Mouse (Mus musculus) bone marrow macrophage, adult 2 months (primary cell): ENCODE data around the gene Srp68.

Experiments used
- CTCF ChIP-seq: IDR thresholded peaks from 2 replicates; pipeline ENCODE4 v1.5.1; 2012; ENCODE audit warnings: low read depth, mild to moderate bottlenecking, low read length, moderate library complexity
- POLR2A ChIP-seq: IDR thresholded peaks from 2 replicates; pipeline ENCODE4 v1.6.1; 2012; ENCODE audit warnings: mild to moderate bottlenecking, low read depth, low read length, borderline replicate concordance

GRCm38 (mm10) chr11:116195252-116195651 is 78.8 kb downstream of the Srp68 start:
- TF ChIP-seq CTCF: no peak
- TF ChIP-seq POLR2A: no peak
